Mouse (Mus musculus): Measurements from ENCODE around the gene Thoc5. TPM values are rescaled to one million over a fixed set of nuclear protein-coding genes. Genes with fewer than 3 reads are reported as not detected.
A peak's percentile ranks its signal among the peaks of the same experiment; 100 is the strongest.

Gene Thoc5
- polyA plus RNA-seq, 1 experiment from 2014 or later = 33.4 TPM

DNA sequence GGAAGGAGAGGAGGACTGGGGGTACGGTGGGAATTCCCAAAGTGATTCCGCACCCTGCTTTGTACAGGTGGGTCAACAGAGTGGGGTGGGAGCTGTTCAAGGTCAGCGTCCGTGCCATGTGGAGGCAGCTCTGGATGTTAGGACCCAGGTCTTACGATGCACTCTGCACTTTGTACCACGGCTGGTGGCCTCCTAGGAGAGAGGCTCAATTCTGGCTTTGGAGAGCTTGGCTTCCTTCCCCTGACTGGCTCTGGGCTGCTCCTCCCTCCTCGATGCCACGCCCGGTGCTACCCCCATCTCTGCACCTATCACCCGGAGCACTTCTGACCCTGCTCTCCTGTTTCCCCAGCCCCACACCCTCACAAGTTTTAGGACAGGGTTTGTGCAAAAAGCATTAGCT is 20.6 kb upstream of the Thoc5 start:
- Histone ChIP-seq H3K36me3 (ENCODE audit: inconsistent target) (no peaks in the 10 kb centered on the region), H3K79me2 (ENCODE audit: inconsistent target) (no peaks in the 10 kb centered on the region), H3K4me3 (ENCODE audit: inconsistent target) (peak overlapping the region; percentile 38; the same call in 1 of the 2 replicates), H3K27ac (no peak overlapping the region)
- 19% methylated on average over 10 of the region's 10 CpGs for WGBS (ENCODE audit: missing documents)

GRCm38 (mm10) chr11:4881087-4881486 is 14.0 kb upstream of the Thoc5 start:
- Histone ChIP-seq H3K36me3 (ENCODE audit: inconsistent target) (no peaks in the 10 kb centered on the region), H3K4me3 (ENCODE audit: inconsistent target) (no peak overlapping the region), H3K79me2 (ENCODE audit: inconsistent target) (no peaks in the 10 kb centered on the region), H3K27ac (no peak overlapping the region)
- WGBS (ENCODE audit: missing documents) = 87% methylated on average over 4 of the region's 4 CpGs

DNA sequence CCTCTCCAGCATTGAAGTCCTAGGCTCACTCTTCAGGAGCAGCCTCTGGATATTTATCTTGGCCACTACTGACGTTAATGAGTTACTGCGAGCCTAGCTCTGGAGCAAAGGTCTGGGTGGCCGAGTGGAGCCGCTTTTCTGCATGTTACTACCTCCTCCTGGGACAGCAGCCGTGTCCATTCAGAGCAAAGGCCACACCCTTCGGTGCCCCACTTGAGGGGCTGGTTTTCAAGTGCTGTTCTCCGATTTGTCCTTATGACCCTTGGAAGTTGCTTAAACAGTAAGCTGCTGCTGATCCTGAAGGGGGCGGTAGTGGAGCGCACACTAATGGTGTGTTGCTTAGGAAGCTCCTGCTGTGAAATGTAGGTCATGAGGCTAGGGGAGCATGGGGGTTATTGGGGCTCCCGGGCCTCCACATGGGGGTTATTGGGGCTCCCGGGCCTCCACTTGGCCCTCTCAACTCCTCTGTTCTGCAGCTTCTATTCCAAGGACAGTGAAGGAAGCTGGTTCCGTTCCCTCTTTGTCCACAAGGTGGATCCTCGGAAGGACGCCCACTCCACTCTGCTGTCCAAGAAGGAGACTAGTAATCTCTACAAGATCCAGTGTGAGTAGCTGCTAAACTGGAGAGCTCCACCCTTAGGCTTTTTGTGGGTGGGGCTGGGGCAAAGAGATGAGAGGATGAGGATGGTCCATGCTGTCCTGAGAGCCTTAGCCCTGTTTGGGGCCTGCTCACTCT is 12.1 kb upstream of the Thoc5 start:
- no peak overlapping the region for H3K27ac ChIP-seq
- no peaks in the 10 kb centered on the region for H3K79me2 ChIP-seq (ENCODE audit: inconsistent target)
- H3K4me3 ChIP-seq (ENCODE audit: inconsistent target) = no peak overlapping the region
- no peaks in the 10 kb centered on the region for H3K36me3 ChIP-seq (ENCODE audit: inconsistent target)
- 86% methylated on average over 14 of the region's 14 CpGs for WGBS (ENCODE audit: missing documents)

DNA sequence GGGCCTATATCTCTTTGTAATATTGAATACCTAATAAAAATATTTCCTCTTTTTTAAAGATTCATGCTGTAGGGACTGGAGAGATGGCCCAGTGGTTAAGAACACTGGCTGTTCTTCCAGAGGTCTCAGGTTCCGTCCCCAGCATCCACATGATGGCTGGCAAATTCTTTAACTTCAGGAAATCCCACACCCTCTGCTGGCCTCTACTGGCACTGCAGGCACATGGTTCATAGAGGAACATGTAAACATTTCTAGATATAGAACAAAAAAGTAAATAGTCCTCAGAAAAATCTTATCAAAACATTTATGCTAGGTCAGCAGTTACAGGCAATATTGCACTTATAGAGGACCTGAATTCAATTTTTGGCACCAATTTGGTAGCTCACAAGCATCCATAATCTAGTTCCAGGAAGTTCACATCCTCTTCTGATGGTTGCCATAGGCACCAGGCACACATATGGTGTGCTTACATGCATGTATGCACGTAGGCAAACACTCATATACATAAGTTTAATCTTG is 9.7 kb upstream of the Thoc5 start:
- H3K36me3 ChIP-seq (ENCODE audit: inconsistent target) = no peaks in the 10 kb centered on the region
- WGBS (ENCODE audit: missing documents) = 51% methylated on average over 2 of the region's 2 CpGs
- no peaks in the 10 kb centered on the region for H3K79me2 ChIP-seq (ENCODE audit: inconsistent target)
- H3K4me3 ChIP-seq (ENCODE audit: inconsistent target) = no peak overlapping the region
- H3K27ac ChIP-seq = no peak overlapping the region

DNA sequence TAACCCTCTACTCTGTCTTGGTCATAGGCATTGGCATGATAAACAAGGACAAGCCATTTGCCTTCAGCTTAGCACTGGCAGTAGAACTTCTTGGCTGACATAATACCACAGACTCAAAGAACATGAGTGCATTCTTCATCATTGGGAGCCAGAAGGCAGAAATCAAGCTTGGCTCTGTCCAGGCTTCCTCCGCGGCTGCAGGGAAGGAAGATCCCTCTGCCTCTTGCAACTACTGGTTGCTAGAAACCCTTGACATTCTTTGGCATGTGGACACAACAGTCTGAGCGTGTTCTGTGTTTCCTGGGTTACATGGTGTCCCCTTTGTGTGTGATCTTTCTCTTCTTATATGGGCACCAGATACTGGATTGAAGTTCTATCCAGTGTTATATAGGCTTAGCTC is 8.1 kb upstream of the Thoc5 start:
- H3K27ac ChIP-seq = no peak overlapping the region
- H3K4me3 ChIP-seq (ENCODE audit: inconsistent target) = no peak overlapping the region
- H3K79me2 ChIP-seq (ENCODE audit: inconsistent target) = no peaks in the 10 kb centered on the region
- WGBS (ENCODE audit: missing documents) = 97% methylated on average over 3 of the region's 3 CpGs
- H3K36me3 ChIP-seq (ENCODE audit: inconsistent target) = no peaks in the 10 kb centered on the region

- no peak overlapping the region for H3K4me3 ChIP-seq (ENCODE audit: inconsistent target)
- 85% methylated on average over 5 of the region's 5 CpGs for WGBS (ENCODE audit: missing documents)
Observed at GRCm38 (mm10) chr11:4900437-4900836, 5.3 kb downstream of the Thoc5 start.

DNA sequence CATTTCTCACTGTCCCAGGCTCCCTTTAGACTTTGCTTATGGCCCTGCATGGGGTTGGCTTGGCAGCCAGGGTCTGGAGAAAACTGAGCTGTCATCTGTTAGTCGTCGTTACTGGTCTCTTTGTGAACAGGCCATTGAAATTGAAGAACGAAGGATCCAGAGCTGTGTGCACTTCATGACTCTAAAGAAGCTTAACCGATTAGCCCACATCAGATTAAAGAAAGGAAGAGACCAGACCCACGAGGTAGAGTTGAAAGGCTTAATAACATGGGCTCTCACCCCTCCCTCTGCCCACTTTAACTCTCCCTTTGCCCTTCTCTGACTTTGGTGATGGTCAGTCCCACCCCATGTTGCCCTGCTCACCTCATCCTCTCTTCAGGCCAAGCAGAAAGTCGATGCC is 6.8 kb downstream of the Thoc5 start:
- WGBS (ENCODE audit: missing documents) = 91% methylated on average over 6 of the region's 6 CpGs
- peaks cover 42% of the 10 kb centered on the region; the same call in 1 of the 2 replicates for H3K36me3 ChIP-seq (ENCODE audit: inconsistent target)
- H3K79me2 ChIP-seq (ENCODE audit: inconsistent target) = peaks cover 27% of the 10 kb centered on the region
- no peak overlapping the region for H3K4me3 ChIP-seq (ENCODE audit: inconsistent target)
- no peak overlapping the region for H3K27ac ChIP-seq

More at GRCm38 (mm10) chr11:4900437-4900836, 5.3 kb downstream of the Thoc5 start:
- no peak overlapping the region for H3K27ac ChIP-seq
- H3K36me3 ChIP-seq (ENCODE audit: inconsistent target) = peaks cover 39% of the 10 kb centered on the region; the same call in 1 of the 2 replicates
- peaks cover 42% of the 10 kb centered on the region for H3K79me2 ChIP-seq (ENCODE audit: inconsistent target)

GRCm38 (mm10) chr11:4906231-4906630 is 11.1 kb downstream of the Thoc5 start:
- Histone ChIP-seq H3K4me3 (ENCODE audit: inconsistent target) (no peak overlapping the region), H3K36me3 (ENCODE audit: inconsistent target) (peaks cover 58% of the 10 kb centered on the region; the same call in 1 of the 2 replicates), H3K27ac (no peak overlapping the region), H3K79me2 (ENCODE audit: inconsistent target) (no peaks in the 10 kb centered on the region)
- 96% methylated on average over 5 of the region's 6 CpGs for WGBS (ENCODE audit: missing documents)

DNA sequence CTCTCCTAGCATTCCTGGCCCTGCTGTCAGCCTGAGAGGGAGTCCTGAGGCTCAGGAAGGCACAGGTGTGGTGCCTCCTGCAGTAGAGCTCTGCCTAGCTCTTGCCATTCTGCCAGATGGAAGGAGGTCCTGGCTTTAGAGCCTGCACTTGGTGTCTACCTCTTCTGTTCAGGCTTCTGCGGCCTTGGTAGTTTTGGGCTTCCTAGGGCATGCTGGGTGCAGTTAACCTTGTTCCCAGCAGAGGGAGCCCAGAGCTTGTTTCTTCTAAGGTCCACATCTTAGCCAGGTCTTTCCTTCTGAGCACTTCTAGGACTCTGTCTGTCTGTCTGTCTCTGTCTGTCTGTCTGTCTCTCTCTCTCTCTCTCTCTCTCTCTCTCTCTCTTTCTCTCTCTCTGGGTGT is 20.9 kb downstream of the Thoc5 start:
- H3K36me3 ChIP-seq (ENCODE audit: inconsistent target) = peaks cover 72% of the 10 kb centered on the region

GRCm38 (mm10) chr11:4921281-4921680 is 26.2 kb downstream of the Thoc5 start:
- H3K79me2 ChIP-seq (ENCODE audit: inconsistent target) = no peaks in the 10 kb centered on the region
- H3K36me3 ChIP-seq (ENCODE audit: inconsistent target) = peaks cover 75% of the 10 kb centered on the region
- H3K4me3 ChIP-seq (ENCODE audit: inconsistent target) = no peak overlapping the region
- WGBS (ENCODE audit: missing documents) = 96% methylated on average over 2 of the region's 2 CpGs
- no peak overlapping the region for H3K27ac ChIP-seq

More for the DNA sequence above, 20.9 kb downstream of the Thoc5 start:
- no peak overlapping the region for H3K27ac ChIP-seq
- whole genome bisulfite sequencing (ENCODE audit: missing documents) = no CpG with 5 or more reads among the region's 1 CpGs
- H3K79me2 ChIP-seq (ENCODE audit: inconsistent target) = no peaks in the 10 kb centered on the region
- H3K4me3 ChIP-seq (ENCODE audit: inconsistent target) = no peak overlapping the region

GRCm38 (mm10) chr11:4921751-4922150 is 26.6 kb downstream of the Thoc5 start:
- WGBS (ENCODE audit: missing documents) = 91% methylated on average over 7 of the region's 7 CpGs
- no peaks in the 10 kb centered on the region for H3K79me2 ChIP-seq (ENCODE audit: inconsistent target)

DNA sequence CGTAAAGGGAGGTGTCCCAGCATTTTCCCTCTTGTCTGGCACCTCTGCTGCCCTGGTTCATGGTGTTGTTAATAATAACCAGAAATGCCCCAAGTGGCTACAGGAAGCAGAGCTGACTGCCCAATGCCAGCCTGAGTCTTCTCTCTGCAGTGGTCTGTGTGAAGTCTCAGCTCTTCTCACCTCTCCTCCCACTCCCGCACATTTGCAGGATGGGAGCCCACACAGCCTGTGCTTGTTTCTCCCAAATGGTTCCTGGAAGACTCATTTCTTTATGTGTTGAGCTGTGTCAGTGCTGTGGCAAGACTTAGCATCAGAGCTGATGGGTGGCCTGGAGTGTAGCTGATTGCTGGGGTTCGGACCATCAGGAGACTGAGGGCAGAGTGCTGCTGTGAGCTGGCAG is 32.1 kb downstream of the Thoc5 start:
- no peak overlapping the region for H3K4me3 ChIP-seq (ENCODE audit: inconsistent target)
- 99% methylated on average over 3 of the region's 3 CpGs for WGBS (ENCODE audit: missing documents)
- peaks cover 57% of the 10 kb centered on the region for H3K36me3 ChIP-seq (ENCODE audit: inconsistent target)
- H3K27ac ChIP-seq = no peak overlapping the region
- no peaks in the 10 kb centered on the region for H3K79me2 ChIP-seq (ENCODE audit: inconsistent target)

More at GRCm38 (mm10) chr11:4921751-4922150, 26.6 kb downstream of the Thoc5 start:
- H3K36me3 ChIP-seq (ENCODE audit: inconsistent target) = peaks cover 80% of the 10 kb centered on the region
- H3K4me3 ChIP-seq (ENCODE audit: inconsistent target) = no peak overlapping the region
- no peak overlapping the region for H3K27ac ChIP-seq

DNA sequence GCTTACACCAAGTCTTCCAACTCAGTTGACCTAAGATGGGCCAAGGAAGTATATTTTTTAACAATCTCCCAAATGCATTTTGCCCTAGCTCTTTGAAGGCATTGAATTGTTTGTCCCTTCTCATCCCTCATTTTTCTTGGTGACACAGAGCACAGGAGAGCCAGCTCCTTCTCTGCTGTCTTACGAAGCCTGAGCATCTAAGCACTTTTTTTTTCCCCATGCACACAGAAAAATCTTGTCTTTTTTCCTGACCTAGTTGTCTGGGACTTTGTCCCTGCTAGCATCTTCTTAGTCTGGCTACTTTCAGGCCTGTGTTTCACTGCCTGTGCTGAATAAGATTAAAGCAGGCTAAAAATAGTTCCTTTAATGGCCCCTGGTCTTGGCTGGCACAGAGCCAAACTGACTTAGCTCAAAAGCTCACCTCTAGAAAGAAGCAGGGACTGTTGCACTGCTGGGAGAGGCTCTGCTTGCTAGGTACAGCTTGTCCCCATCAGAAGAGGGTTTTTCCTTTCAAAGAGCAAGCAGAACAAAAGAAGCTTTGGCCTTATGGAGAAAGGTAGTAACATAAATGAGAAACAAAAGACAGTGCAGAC is 36.0 kb downstream of the Thoc5 start:
- no peaks in the 10 kb centered on the region for H3K79me2 ChIP-seq (ENCODE audit: inconsistent target)
- H3K27ac ChIP-seq = no peak overlapping the region
- 100% methylated on average over 1 of the region's 1 CpGs for WGBS (ENCODE audit: missing documents)
- H3K4me3 ChIP-seq (ENCODE audit: inconsistent target) = no peak overlapping the region
- H3K36me3 ChIP-seq (ENCODE audit: inconsistent target) = peaks cover 36% of the 10 kb centered on the region

DNA sequence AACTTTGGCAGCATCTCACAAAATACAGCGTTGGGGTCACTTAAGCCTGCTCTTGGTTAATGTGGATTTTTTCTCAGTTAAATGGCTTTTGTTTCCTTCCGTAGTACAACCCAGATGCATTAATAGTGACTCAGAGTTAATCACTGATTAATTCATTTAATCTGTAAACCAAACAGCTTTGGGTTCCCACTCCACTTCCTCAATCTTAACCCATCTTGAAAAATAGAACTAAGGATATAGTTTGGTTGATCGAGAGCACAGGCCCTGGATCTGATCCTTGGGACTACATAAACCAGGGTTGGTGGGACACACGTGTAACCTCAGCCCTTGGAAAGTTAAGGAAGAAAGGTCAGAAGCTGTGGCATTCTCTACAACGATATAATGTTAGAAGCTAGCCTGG is 41.1 kb downstream of the Thoc5 start:
- Histone ChIP-seq H3K27ac (no peak overlapping the region), H3K79me2 (ENCODE audit: inconsistent target) (no peaks in the 10 kb centered on the region), H3K36me3 (ENCODE audit: inconsistent target) (no peaks in the 10 kb centered on the region), H3K4me3 (ENCODE audit: inconsistent target) (no peak overlapping the region)
- 89% methylated on average over 5 of the region's 5 CpGs for WGBS (ENCODE audit: missing documents)

GRCm38 (mm10) chr11:4946530-4946929 is 51.4 kb downstream of the Thoc5 start:
- Histone ChIP-seq H3K79me2 (ENCODE audit: inconsistent target) (no peaks in the 10 kb centered on the region), H3K4me3 (ENCODE audit: inconsistent target) (no peak overlapping the region), H3K36me3 (ENCODE audit: inconsistent target) (no peaks in the 10 kb centered on the region), H3K27ac (no peak overlapping the region)
- WGBS (ENCODE audit: missing documents) = 12% methylated on average over 13 of the region's 13 CpGs

All from macrophage (primary cell).